Mouse (Mus musculus) hindbrain, postnatal 0 days (tissue): ENCODE data around the gene Zfp422. TPM values are rescaled to one million over a fixed set of nuclear protein-coding genes. Genes with fewer than 3 reads are reported as not detected.
"Not testable (repeated sequence)": the region's sequence is repeated elsewhere in the genome, so short reads cannot be mapped to it uniquely, and the experiment has no call there.

ENCODE experiments used
- ATAC-seq: fragments of 200-750 bp; cut with Nextera tagmentation; 2 replicates; pipeline ENCODE4 v1.8.0; 2017; ENCODE audit warnings: mild to moderate bottlenecking, moderate TSS enrichment, moderate library complexity
- DNase-seq: peaks from one replicate; pipeline ENCODE4 v3.0.0-alpha.2; 2015; ENCODE audit warnings: low spot score
- H3K27ac ChIP-seq: fragments of 300-500 bp; sonication (generic); 2 replicates; pipeline ENCODE4 v1.5.1; 2014; ENCODE audit warnings: mild to moderate bottlenecking
- H3K27me3 ChIP-seq: fragments of 300-500 bp; sonication (generic); 2 replicates; pipeline ENCODE4 v1.6.1; 2014; ENCODE audit warnings: low read length, mixed read lengths; ENCODE audit not compliant: insufficient read depth
- H3K36me3 ChIP-seq: fragments of 300-500 bp; sonication (generic); 2 replicates; pipeline ENCODE4 v1.6.1; 2014; ENCODE audit warnings: low read length, mixed read lengths; ENCODE audit not compliant: insufficient read depth
- H3K4me1 ChIP-seq: fragments of 300-500 bp; sonication (generic); 2 replicates; pipeline ENCODE4 v1.6.1; 2014; ENCODE audit warnings: antibody characterized with exemption, low read length, mixed read lengths; ENCODE audit not compliant: insufficient read depth
- H3K4me2 ChIP-seq: fragments of 300-500 bp; sonication (generic); 2 replicates; pipeline ENCODE4 v1.6.1; 2014; ENCODE audit warnings: low read depth, mild to moderate bottlenecking, low read length, moderate library complexity, mixed read lengths
- H3K4me3 ChIP-seq: fragments of 300-500 bp; sonication (generic); 2 replicates; pipeline ENCODE4 v1.5.1; 2014; ENCODE audit warnings: low read length
- H3K9ac ChIP-seq: fragments of 300-500 bp; sonication (generic); replicated peaks from 2 replicates; pipeline ENCODE4 v1.6.1; 2014; ENCODE audit warnings: mild to moderate bottlenecking, low read length, moderate library complexity, mixed read lengths
- H3K9me3 ChIP-seq: fragments of 300-500 bp; sonication (generic); 2 replicates; pipeline ENCODE4 v1.6.1; 2016; ENCODE audit warnings: low read length, mixed read lengths
- CTCF ChIP-seq: IDR thresholded peaks from 2 replicates; pipeline ENCODE4 v1.5.1; 2016; ENCODE audit warnings: antibody characterized with exemption, control low read depth, low read depth
- WGBS: fragments of 180-500 bp; shearing (Covaris S2); extraction: QIAGEN DNeasy Blood & Tissue Kit; methylation state at CpG from one replicate; pipeline ENCODE4 v1.1.7; 2014; 5-methylcytosine and 5-hydroxymethylcytosine counted together
- polyA plus RNA-seq: library from polyadenylated mRNA; unstranded; fragments of >200 nt; fragmentation: Nextera tagmentation; extraction: Ambion mirVana; gene quantifications from 2 replicates; pipeline ENCODE4 v1.2.1, GENCODE M21; 2015
- total RNA-seq: library from RNA; depleted of rRNA; stranded (reverse); fragments of >200 nt; gene quantifications from 2 replicates; pipeline ENCODE4 v1.2.3, GENCODE M21; 2014

Gene Zfp422
- total and polyA plus RNA-seq, 2 experiments from 2014 or later, result 50.8 to 97.1 TPM

DNA sequence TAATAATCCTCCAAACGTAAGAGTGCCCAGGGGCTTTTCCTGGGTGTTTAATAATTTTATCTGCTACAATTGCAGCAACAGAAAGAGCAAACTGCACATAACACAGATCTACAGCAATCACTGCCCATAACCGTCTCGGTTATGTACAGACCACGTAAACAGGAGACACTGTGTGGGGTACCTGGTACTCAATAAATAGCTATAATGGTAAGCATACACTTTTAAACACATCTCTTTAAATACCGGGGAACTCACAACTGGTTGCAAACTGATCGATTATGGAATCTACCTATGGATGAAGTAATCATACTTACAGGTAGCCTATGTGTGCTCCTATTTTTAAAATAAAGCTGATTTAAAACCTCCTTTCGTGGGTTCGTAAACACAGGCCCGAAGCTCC is 704 bp downstream of the Zfp422 start:
- Histone ChIP-seq H3K4me2 (peak overlapping the region; percentile 70), H3K4me1 (no peaks in the 10 kb centered on the region), H3K36me3 (peaks cover 4% of the 10 kb centered on the region; the same call in 1 of the 2 replicates), H3K9me3 (no peaks in the 10 kb centered on the region), H3K4me3 (peak overlapping the region; percentile 93), H3K9ac (peak overlapping the region; percentile 99), H3K27ac (peak overlapping the region; percentile 96), H3K27me3 (no peaks in the 10 kb centered on the region)
- TF ChIP-seq CTCF, result no peak
- no peak for DNase-seq
- WGBS, result 9% methylated on average over 9 of the region's 9 CpGs
- ATAC-seq, result no peak

DNA sequence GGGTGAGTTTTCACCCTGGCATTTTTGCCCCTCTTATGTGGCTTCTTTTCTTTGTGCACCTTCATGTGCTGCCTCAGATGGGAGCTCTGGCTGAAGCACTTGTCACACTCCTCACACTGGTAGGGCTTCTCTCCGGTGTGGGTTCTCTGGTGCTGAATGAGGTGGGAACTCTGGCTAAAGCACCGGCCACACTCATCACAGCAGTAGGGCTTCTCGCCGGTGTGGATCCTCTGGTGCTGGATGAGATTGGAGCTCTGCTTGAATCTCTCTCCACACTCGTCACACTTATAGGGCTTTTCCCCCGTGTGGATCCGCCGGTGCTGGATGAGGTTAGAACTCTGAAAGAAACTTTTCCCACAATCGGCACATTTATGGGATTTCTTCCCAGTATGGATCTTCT is 2.4 kb downstream of the Zfp422 start:
- 95% methylated on average over 9 of the region's 9 CpGs for WGBS
- not testable (repeated sequence) for H3K36me3 ChIP-seq, H3K4me3 ChIP-seq, DNase-seq, H3K4me2 ChIP-seq, H3K9me3 ChIP-seq, H3K9ac ChIP-seq, H3K4me1 ChIP-seq, H3K27ac ChIP-seq, H3K27me3 ChIP-seq, ATAC-seq

DNA sequence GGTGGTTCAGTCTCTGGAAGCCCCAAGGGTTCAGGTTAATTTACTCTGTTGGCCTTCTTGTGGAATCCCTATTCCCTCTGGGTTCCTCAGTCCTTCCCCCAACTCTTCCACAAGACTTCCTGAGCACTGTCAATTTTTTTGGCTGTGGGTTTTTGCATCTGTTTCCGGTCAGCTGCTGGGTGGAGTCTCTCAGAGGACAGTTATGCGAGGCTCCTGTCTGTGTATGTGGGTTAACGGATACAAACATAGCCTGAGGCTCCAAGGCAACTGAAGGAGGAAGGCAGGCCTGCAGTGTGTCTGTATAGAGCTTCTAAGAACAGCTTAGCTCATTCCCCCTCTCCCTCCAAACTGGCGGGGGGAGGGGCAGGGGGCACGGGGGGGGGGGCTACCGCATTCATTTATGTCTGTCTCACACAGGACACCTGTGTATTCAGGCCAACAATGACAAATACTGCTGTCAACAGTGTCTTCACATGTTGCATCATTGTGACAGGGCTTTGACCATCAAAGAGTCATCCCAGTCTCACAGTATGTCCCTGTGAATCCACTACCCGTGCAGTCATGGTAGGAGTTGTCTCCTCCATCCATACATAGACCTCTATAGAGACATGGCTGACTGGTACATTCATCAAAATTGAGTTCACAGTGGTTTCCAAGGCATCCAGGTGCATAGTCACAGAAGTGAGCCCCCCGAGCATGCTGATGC is 7.3 kb downstream of the Zfp422 start:
- Histone ChIP-seq H3K9me3 (no peaks in the 10 kb centered on the region), H3K9ac (no peak overlapping the region), H3K27me3 (no peaks in the 10 kb centered on the region), H3K27ac (no peak overlapping the region), H3K4me2 (no peak overlapping the region), H3K4me3 (no peak overlapping the region), H3K36me3 (peaks cover 4% of the 10 kb centered on the region; the same call in 1 of the 2 replicates), H3K4me1 (no peaks in the 10 kb centered on the region)
- DNase-seq (no peak), ATAC-seq (no peak)
- TF ChIP-seq CTCF, result no peak
- 66% methylated on average over 8 of the region's 8 CpGs for WGBS

DNA sequence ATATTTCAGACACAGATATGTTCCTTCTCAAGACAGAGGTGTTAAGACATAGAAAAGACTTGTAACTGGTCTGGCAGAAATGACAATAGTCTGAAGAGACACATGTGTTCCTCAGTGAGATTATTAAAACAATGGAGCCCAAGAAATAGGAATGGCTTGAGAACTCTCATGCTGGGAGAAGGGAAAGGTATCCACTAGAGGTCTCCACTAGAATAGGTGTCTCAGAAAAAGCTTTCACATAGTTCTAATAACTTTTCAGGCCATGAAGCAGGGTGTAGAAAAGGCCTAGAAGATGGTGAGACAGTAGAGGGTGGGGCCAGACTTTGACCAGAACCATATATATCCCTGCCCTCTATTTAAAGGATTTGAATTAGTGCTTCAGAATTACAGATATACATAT is 10.7 kb downstream of the Zfp422 start:
- H3K4me3 ChIP-seq, result no peak overlapping the region
- DNase-seq (no peak), ATAC-seq (no peak)
- TF ChIP-seq CTCF, result no peak
- no peak overlapping the region for H3K4me2 ChIP-seq
- no peaks in the 10 kb centered on the region for H3K9me3 ChIP-seq
- H3K36me3 ChIP-seq, result no peaks in the 10 kb centered on the region
- no peak overlapping the region for H3K9ac ChIP-seq
- no peak overlapping the region for H3K27ac ChIP-seq
- no peaks in the 10 kb centered on the region for H3K4me1 ChIP-seq
- no peaks in the 10 kb centered on the region for H3K27me3 ChIP-seq

DNA sequence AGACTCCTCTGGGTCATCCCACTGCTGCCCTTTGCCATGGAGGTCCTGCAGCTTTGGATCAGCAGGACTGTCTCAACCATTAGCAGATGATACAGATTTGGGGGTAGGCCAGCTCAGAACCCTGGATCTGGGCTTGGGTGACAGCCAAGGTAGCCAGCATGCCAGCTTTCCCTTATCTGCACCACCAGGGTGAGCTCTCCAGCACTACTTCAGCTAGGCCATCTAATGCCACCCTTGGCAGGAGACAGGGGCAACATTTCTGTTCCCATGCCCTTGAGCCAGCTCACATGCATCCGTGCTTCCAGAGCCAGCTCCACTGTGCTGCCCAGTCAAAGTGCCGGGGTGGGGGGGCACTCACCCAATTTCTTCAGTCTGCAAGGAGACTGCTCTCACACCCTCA is 13.1 kb downstream of the Zfp422 start:
- ATAC-seq (no peak), DNase-seq (no peak)
- no peaks in the 10 kb centered on the region for H3K9me3 ChIP-seq
- no peaks in the 10 kb centered on the region for H3K4me1 ChIP-seq
- no peak overlapping the region for H3K27ac ChIP-seq
- WGBS, result 96% methylated on average over 2 of the region's 2 CpGs
- no peak overlapping the region for H3K4me3 ChIP-seq
- H3K4me2 ChIP-seq, result no peak overlapping the region
- TF ChIP-seq CTCF, result no peak
- H3K36me3 ChIP-seq, result no peaks in the 10 kb centered on the region
- H3K27me3 ChIP-seq, result no peaks in the 10 kb centered on the region
- H3K9ac ChIP-seq, result no peak overlapping the region

DNA sequence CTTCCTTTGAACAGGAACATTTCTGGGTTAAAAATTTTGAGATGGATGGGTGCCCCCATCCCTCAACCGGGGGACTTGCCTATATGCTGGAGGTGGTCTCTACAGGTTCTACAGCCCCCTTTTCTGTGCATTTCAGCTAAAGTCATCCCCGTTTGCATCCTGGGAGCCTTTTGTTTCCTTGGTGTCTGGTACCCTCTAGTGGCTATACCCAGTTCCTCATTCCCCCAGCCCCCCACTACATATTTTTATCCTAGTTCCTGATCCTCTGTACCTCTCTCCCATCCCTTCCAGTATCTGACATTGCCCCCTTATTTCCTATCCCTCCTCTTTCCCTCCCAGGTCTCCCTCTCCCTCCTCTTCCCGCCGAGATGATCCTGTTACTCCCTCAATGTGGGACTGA is 21.6 kb downstream of the Zfp422 start:
- DNase-seq, result no peak
- H3K9me3 ChIP-seq, result no peaks in the 10 kb centered on the region
- no peak for ATAC-seq
- H3K9ac ChIP-seq, result no peak overlapping the region
- WGBS, result 49% methylated on average over 4 of the region's 4 CpGs
- H3K27me3 ChIP-seq, result no peaks in the 10 kb centered on the region
- H3K4me2 ChIP-seq, result no peak overlapping the region
- H3K36me3 ChIP-seq, result no peaks in the 10 kb centered on the region
- no peak overlapping the region for H3K4me3 ChIP-seq
- H3K4me1 ChIP-seq, result no peaks in the 10 kb centered on the region
- peak; percentile 43 for TF ChIP-seq CTCF
- no peak overlapping the region for H3K27ac ChIP-seq

DNA sequence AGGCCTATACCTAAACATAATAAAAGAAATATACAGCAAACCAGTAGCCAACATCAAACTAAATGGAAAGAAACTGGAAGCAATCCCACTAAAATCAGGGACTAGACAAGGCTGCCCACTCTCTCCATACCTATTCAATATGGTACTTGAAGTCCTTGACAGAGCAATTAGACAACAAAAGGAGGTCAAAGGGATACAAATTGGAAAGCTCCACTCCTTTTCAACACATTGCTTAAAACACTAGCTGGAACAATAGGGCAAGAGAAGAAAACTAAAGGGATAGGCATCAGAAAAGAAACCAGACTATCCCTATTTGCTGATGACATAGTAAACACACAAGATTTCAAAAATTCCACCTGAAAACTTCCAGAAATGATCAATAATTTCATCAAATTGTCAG is 27.8 kb downstream of the Zfp422 start:
- not testable (repeated sequence) for H3K4me3 ChIP-seq, H3K9me3 ChIP-seq, H3K4me1 ChIP-seq, H3K36me3 ChIP-seq, H3K27ac ChIP-seq, H3K27me3 ChIP-seq, ATAC-seq, H3K9ac ChIP-seq, H3K4me2 ChIP-seq, DNase-seq
